Mouse (Mus musculus) heart, embryonic 11.5 days (tissue): ENCODE results near the gene Slc9a3r1. TPM values are rescaled to one million over a fixed set of nuclear protein-coding genes. Genes with fewer than 3 reads are reported as not detected.

Experiments used
- ATAC-seq: fragments of 200-750 bp; cut with Nextera tagmentation; replicated peaks from 2 replicates; pipeline ENCODE4 v1.8.0; 2017; ENCODE audit warnings: moderate library complexity; ENCODE audit not compliant: insufficient number of reproducible peaks, low FRiP score, low TSS enrichment
- H3K27ac ChIP-seq: fragments of 300-500 bp; sonication (generic); 2 replicates; pipeline ENCODE4 v1.5.1; 2014; ENCODE audit warnings: mild to moderate bottlenecking, low read depth, low read length
- H3K27me3 ChIP-seq: fragments of 300-500 bp; sonication (generic); 2 replicates; pipeline ENCODE4 v1.6.1; 2014; ENCODE audit warnings: mild to moderate bottlenecking, low read length, mixed read lengths; ENCODE audit not compliant: control insufficient read depth, insufficient read depth
- H3K36me3 ChIP-seq: fragments of 300-500 bp; sonication (generic); 2 replicates; pipeline ENCODE4 v1.6.1; 2014; ENCODE audit warnings: mild to moderate bottlenecking, low read length, moderate library complexity, mixed read lengths; ENCODE audit not compliant: control insufficient read depth, insufficient read depth
- H3K4me1 ChIP-seq: fragments of 300-500 bp; sonication (generic); 2 replicates; pipeline ENCODE4 v1.6.1; 2014; ENCODE audit warnings: low read length; ENCODE audit not compliant: control insufficient read depth, insufficient read depth
- H3K4me2 ChIP-seq: fragments of 300-500 bp; sonication (generic); 2 replicates; pipeline ENCODE4 v1.6.1; 2014; ENCODE audit warnings: mild to moderate bottlenecking, moderate library complexity
- H3K4me3 ChIP-seq: fragments of 300-500 bp; sonication (generic); 2 replicates; pipeline ENCODE4 v1.5.1; 2014; ENCODE audit warnings: low read depth, low read length
- H3K9ac ChIP-seq: fragments of 300-500 bp; sonication (generic); 2 replicates; pipeline ENCODE4 v1.6.1; 2014; ENCODE audit warnings: mild to moderate bottlenecking, low read depth, low read length, moderate library complexity
- H3K9me3 ChIP-seq: fragments of 300-500 bp; sonication (generic); replicated peaks from 2 replicates; pipeline ENCODE4 v1.6.1; 2016; ENCODE audit warnings: low read length; ENCODE audit not compliant: control insufficient read depth
- WGBS: fragments of 180-500 bp; shearing (Covaris S2); extraction: QIAGEN DNeasy Blood & Tissue Kit; methylation state at CpG from one replicate; pipeline ENCODE4 v1.1.7; 2014; ENCODE audit not compliant: insufficient replicate concordance; 5-methylcytosine and 5-hydroxymethylcytosine counted together
- polyA plus RNA-seq: library from polyadenylated mRNA; unstranded; fragments of >200 nt; fragmentation: Nextera tagmentation; extraction: Ambion mirVana; gene quantifications from 2 replicates; pipeline ENCODE4 v1.2.1, GENCODE M21; 2014

Gene Slc9a3r1
- polyA plus RNA-seq, result 26.4 and 31.1 TPM in 2 replicates

DNA sequence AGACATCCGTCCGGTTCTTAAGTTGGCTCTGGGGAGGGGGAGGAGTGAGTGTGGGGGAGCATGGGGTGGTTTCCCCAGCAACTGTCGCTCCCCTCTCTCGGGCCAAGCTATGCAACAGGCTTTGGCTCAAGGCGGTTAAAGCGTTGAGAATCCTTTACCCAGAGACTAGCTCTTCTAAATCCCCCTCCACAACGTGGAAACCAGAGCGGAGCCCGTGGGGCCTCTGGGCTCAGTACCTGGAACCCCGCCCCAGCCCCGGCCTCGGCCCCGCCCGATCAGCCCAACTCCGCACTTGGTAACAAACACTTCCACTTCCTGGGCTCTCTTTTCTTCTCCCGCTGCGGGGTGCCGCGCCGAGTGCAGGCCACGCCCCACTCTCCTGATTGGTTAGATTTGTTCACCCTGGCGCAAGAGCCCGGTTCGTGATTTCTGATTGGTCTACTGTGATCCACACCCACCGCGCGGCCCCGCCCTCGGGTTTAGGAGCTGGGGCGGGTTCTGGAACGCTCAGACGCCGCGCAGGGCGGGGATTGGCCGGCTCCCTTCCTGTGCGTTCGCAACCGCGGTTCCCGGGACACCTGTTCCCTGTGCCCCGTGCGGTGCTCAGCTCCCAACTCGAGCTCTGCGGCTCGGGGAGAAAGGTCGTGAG lies at the start of gene Slc9a3r1:
Gene Slc9a3r1, plus strand, starts transcription at position 510 of the 649 bp plus-strand sequence.
- Histone ChIP-seq H3K9me3 (no peaks in the 10 kb centered on the region), H3K4me3 (peak within 1 kb of the TSS; percentile 79), H3K4me2 (peak within 1 kb of the TSS; percentile 94), H3K4me1 (peaks cover 27% of the 10 kb centered on the region), H3K27ac (peak within 1 kb of the TSS; percentile 6; the same call in 1 of the 2 replicates), H3K27me3 (peaks cover 6% of the 10 kb centered on the region; the same call in 1 of the 2 replicates), H3K9ac (peak within 1 kb of the TSS; percentile 70), H3K36me3 (no peaks in the 10 kb centered on the region)
- peak; percentile 94 for ATAC-seq
- WGBS, result under 1% methylated on average over 47 of the region's 47 CpGs

DNA sequence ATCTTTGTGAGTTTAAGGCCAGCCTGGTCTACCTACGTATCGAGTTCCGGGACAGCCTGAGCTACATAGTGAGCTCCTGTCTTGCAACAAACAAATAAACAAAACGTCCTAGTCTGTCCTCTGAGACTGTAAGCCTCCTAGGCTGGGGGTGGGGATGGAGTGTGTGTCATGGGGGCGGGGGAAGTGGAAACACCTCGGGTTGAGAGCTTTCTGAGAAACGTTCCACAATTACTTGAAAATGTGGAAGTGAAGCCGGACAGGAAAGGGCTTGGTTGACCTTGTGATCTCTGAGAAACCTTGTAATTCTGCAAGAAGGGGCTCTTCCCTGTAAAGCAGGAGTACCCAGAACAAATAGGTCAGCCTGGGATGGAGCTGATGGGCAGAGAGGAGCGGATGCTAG lies 43.7 kb upstream of the Slc9a3r1 start:
- no peak overlapping the region for H3K4me3 ChIP-seq
- H3K27me3 ChIP-seq, result no peaks in the 10 kb centered on the region
- WGBS, result 64% methylated on average over 9 of the region's 9 CpGs
- no peaks in the 10 kb centered on the region for H3K9me3 ChIP-seq
- H3K4me2 ChIP-seq, result no peak overlapping the region
- no peaks in the 10 kb centered on the region for H3K36me3 ChIP-seq
- ATAC-seq, result no peak
- H3K9ac ChIP-seq, result no peak overlapping the region
- no peak overlapping the region for H3K27ac ChIP-seq
- H3K4me1 ChIP-seq, result no peaks in the 10 kb centered on the region

DNA sequence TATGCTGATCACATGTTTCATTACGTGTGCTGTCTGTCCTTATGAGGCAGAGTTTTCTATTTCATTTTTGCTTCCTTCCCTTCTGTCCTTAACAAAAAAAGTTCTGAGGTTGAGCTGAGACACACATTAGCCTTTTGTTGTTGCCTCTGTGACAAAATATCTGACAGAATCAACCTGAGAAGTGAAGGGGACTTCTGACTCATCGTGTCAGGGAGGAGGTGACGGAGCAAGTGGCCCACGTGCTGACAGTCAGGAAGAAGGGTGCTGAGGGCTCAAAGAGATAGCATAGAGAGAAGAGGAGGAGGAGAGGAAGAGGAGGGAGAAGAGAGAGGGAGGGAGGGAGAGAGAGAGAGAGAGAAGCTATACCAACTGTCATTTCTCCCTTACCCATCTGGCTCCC lies 34.7 kb upstream of the Slc9a3r1 start:
- Histone ChIP-seq H3K4me2 (no peak overlapping the region), H3K4me3 (no peak overlapping the region), H3K4me1 (no peaks in the 10 kb centered on the region), H3K27me3 (no peaks in the 10 kb centered on the region), H3K9me3 (no peaks in the 10 kb centered on the region), H3K36me3 (no peaks in the 10 kb centered on the region), H3K27ac (no peak overlapping the region), H3K9ac (no peak overlapping the region)
- ATAC-seq, result no peak
- WGBS, result 39% methylated on average over 4 of the region's 4 CpGs

DNA sequence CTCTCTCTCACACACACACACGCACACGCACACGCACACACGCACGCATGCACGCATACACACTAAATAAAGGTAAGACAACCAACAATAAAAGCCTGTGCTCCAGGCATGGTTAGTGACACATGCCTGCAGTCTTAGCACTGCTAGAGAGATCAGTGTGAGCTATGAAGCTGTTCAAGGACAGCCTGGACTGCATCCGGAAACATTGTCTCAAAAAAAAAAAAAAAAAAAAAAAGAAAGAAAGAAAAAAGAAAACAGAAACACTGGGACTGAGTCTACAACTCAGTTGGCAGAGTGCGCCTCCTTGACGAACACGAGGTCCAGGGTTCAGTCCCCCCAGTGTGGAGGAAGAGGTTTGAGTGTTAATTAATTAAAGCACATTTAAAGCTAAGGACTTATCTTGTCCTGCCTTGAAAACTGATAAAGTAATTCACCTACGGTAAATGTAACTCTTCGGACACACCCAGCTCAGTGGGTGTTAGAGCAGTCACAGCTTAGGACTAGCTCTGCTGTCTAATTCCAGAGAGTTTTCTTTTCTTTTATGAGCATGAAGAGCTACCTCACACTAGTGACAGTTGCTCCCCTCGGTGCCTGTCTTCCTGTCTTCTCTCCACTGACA lies 33.5 kb upstream of the Slc9a3r1 start:
- H3K27ac ChIP-seq, result no peak overlapping the region
- H3K4me2 ChIP-seq, result no peak overlapping the region
- H3K4me3 ChIP-seq, result no peak overlapping the region
- no peaks in the 10 kb centered on the region for H3K36me3 ChIP-seq
- no peaks in the 10 kb centered on the region for H3K9me3 ChIP-seq
- H3K9ac ChIP-seq, result no peak overlapping the region
- no peaks in the 10 kb centered on the region for H3K27me3 ChIP-seq
- no peaks in the 10 kb centered on the region for H3K4me1 ChIP-seq
- WGBS, result 77% methylated on average over 13 of the region's 13 CpGs
- no peak for ATAC-seq

DNA sequence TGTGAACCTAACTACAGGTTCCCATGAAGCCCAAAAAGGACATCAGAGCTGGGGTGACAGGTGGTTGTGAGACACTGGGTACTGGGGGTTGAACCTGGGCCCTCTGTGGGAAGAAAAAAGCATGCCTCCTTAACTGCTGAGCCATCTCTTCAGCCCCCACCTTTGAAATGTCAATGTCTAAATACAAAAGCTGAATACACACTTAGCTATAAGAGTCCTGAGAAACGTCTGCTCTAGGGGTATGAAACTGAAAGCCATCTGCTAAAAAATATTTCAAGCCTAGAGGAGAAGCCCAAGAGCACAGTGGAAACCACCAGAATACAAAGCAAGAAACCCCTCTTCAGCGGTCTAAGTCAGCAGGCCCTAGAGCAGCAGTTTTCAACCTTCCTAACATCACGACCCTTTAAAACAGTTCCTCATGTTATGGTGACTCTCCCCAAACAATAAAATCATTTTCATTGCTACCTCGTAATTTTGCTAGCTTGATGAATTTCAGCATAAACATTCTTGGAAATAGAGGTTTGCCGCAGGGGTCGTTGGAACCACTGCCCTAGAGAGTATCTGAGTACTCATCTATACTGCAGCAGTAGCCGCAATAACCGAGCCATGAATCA lies 31.3 kb upstream of the Slc9a3r1 start:
- no peaks in the 10 kb centered on the region for H3K4me1 ChIP-seq
- no peak overlapping the region for H3K27ac ChIP-seq
- ATAC-seq, result no peak
- no peaks in the 10 kb centered on the region for H3K9me3 ChIP-seq
- H3K27me3 ChIP-seq, result no peaks in the 10 kb centered on the region
- no peak overlapping the region for H3K9ac ChIP-seq
- no peak overlapping the region for H3K4me3 ChIP-seq
- H3K4me2 ChIP-seq, result no peak overlapping the region
- no peaks in the 10 kb centered on the region for H3K36me3 ChIP-seq
- 77% methylated on average over 8 of the region's 8 CpGs for whole genome bisulfite sequencing

DNA sequence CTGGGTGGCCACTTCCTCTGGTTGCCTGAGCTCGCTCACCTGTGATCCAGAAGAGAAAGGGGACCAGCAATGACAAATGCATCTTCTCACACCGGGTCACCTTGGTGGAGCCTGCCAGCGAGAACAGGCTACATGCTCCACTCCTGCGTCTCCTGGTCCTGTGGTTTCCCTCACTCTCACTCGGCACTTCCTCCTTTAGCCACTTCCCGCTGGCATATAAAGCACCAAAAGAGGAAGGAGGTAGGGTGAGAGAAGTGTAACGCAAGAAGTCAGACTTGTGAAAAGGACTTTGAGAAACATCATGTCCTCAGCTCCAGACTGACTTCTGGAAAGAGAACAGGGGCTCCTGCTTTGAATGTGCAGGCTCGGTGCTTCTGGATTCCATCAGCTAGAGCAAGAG lies 29.3 kb upstream of the Slc9a3r1 start, which contains the start of gene Cd300lf:
Gene Cd300lf, minus strand, starts transcription at position 193 of the 400 bp plus-strand sequence.
- 62% methylated on average over 8 of the region's 8 CpGs for WGBS
- no peaks in the 10 kb centered on the region for H3K4me1 ChIP-seq

DNA sequence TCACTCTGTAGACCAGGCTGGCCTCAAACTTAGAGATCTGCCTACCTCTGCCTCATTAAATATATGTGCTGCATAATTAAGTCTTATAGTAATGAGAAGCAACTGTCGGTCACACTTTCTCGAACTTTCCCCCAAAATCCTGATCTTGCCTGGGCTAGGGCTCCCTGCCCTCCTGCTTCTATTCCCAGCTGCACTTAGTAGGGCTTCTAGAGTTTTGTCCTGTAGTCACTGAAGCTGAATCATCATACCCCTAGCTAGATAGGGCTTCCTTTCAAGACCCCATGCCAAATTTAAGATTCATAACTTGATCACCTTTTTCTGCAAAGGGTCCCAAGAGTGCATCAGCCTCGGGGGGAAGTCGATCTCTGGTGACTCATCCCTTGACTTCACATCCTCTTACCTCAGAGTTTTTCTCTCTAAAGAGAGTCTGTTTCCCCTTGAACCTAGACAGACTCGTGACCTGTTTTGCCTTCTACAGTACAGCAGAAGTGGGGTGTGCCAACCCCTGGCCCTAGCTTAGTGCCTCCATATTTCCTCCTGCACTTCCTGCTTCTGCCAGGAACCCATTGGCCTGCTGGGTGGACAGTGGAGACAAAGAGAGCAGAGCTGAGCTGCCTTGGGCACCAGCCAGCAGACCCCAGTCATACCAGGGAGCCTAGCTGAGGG lies 24.4 kb upstream of the Slc9a3r1 start:
- H3K9me3 ChIP-seq, result no peaks in the 10 kb centered on the region
- no peaks in the 10 kb centered on the region for H3K4me1 ChIP-seq
- H3K36me3 ChIP-seq, result no peaks in the 10 kb centered on the region
- ATAC-seq, result no peak
- no peak overlapping the region for H3K27ac ChIP-seq
- H3K9ac ChIP-seq, result no peak overlapping the region
- 62% methylated on average over 5 of the region's 5 CpGs for WGBS
- H3K27me3 ChIP-seq, result no peaks in the 10 kb centered on the region
- H3K4me3 ChIP-seq, result no peak overlapping the region
- H3K4me2 ChIP-seq, result no peak overlapping the region

More for the DNA sequence above, 29.3 kb upstream of the Slc9a3r1 start, which contains the start of gene Cd300lf:
- ATAC-seq, result no peak
- Histone ChIP-seq H3K27ac (no peak within 1 kb of the TSS), H3K9ac (no peak within 1 kb of the TSS), H3K27me3 (no peaks in the 10 kb centered on the region), H3K36me3 (no peaks in the 10 kb centered on the region), H3K4me3 (no peak within 1 kb of the TSS), H3K9me3 (no peaks in the 10 kb centered on the region), H3K4me2 (no peak within 1 kb of the TSS)

DNA sequence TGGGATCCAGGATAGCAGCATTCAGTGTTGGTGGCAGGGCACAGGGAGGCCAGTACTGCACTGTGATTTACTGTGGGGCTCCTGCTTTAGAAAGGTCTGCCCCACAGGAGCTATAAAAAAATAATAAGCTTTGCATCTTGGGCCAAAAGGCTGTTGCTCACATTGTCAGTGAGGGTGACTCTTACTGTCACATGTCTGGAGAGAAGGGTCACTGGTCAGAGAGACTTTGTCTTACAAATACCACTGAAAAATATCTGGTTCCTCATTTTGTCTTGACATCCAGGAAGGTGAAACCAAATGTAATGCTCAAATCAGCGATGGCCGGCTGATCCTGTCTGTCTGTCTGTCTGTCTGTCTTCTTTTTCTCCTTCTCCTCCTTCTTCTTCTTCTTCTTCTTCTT lies 21.2 kb upstream of the Slc9a3r1 start:
- WGBS, result 74% methylated on average over 2 of the region's 2 CpGs
- Histone ChIP-seq H3K27me3 (no peaks in the 10 kb centered on the region), H3K9me3 (no peaks in the 10 kb centered on the region), H3K4me1 (no peaks in the 10 kb centered on the region), H3K27ac (no peak overlapping the region), H3K4me3 (no peak overlapping the region), H3K36me3 (no peaks in the 10 kb centered on the region), H3K9ac (no peak overlapping the region), H3K4me2 (no peak overlapping the region)
- ATAC-seq, result no peak
